8 mouse cellular contexts compared by ENCODE assay signal in genomic region chr4:123686368-123687024, GRCm38 (mm10). TPM values are rescaled to one million over a fixed set of nuclear protein-coding genes. Genes with fewer than 3 reads are reported as not detected.
DNase-seq lines count a peak whose midpoint lies in the region; ATAC-seq and TF ChIP-seq lines count a peak whose summit lies in the region.

No protein-coding gene starts in this region.

- H3K4me3 ChIP-seq in spleen, adult 2 months (ENCODE audit: extremely low read depth, insufficient read depth, insufficient read length): peak overlapping the region; percentile 42; the same call in 1 of the 2 replicates
- peak overlapping the region; percentile 90 for H3K4me3 ChIP-seq in forebrain, embryonic 16.5 days (replicated peaks; ENCODE audit: low read length)
- peak overlapping the region; percentile 76 for H3K4me3 ChIP-seq in kidney, postnatal 0 days (replicated peaks; ENCODE audit: low read depth, low read length)
- peak overlapping the region; percentile 87 for H3K4me3 ChIP-seq in neural tube, embryonic 12.5 days

- H3K27ac ChIP-seq in spleen, adult 2 months (ENCODE audit: insufficient read depth, low read length): no peak overlapping the region
- H3K27ac ChIP-seq in forebrain, embryonic 16.5 days (ENCODE audit: low read length): peak overlapping the region; percentile 89
- peak overlapping the region; percentile 31; the same call in 1 of the 2 replicates for H3K27ac ChIP-seq in kidney, postnatal 0 days
- peak overlapping the region; percentile 75 for H3K27ac ChIP-seq in neural tube, embryonic 12.5 days

- no peak for TF ChIP-seq CTCF in spleen, adult 2 months (IDR thresholded peaks at IDR 0.05; ENCODE audit: extremely low read depth, insufficient read depth, insufficient read length, insufficient replicate concordance)
- no peak for TF ChIP-seq CTCF in kidney, postnatal 0 days (IDR thresholded peaks at IDR 0.05; ENCODE audit: low read depth)

- H3K9ac ChIP-seq in forebrain, embryonic 16.5 days (replicated peaks; ENCODE audit: low read depth, low read length): peak overlapping the region; percentile 98
- peak overlapping the region; percentile 79 for H3K9ac ChIP-seq in kidney, postnatal 0 days (ENCODE audit: low read depth, low read length)
- peak overlapping the region; percentile 91 for H3K9ac ChIP-seq in neural tube, embryonic 12.5 days

- H3K27me3 ChIP-seq in spleen, adult 2 months (ENCODE audit: control insufficient read depth, insufficient read depth, low read length): peaks cover 16% of the 10 kb centered on the region
- H3K27me3 ChIP-seq in forebrain, embryonic 16.5 days (replicated peaks; ENCODE audit: control insufficient read depth, insufficient read depth, low read length): no peaks in the 10 kb centered on the region
- no peaks in the 10 kb centered on the region for H3K27me3 ChIP-seq in kidney, postnatal 0 days (ENCODE audit: insufficient read depth, low read length)
- no peaks in the 10 kb centered on the region for H3K27me3 ChIP-seq in neural tube, embryonic 12.5 days (replicated peaks)

- WGBS in spleen, adult 2 months: 2% methylated on average over 49 of the region's 56 CpGs
- under 1% methylated on average over 56 of the region's 56 CpGs for whole genome bisulfite sequencing in forebrain, embryonic 16.5 days
- WGBS in kidney, postnatal 0 days: under 1% methylated on average over 51 of the region's 56 CpGs
- WGBS in neural tube, embryonic 12.5 days: under 1% methylated on average over 56 of the region's 56 CpGs

- H3K9me3 ChIP-seq in forebrain, embryonic 16.5 days (ENCODE audit: control insufficient read depth, low read length): no peaks in the 10 kb centered on the region
- H3K9me3 ChIP-seq in kidney, postnatal 0 days (replicated peaks; ENCODE audit: low read length): no peaks in the 10 kb centered on the region
- H3K9me3 ChIP-seq in neural tube, embryonic 12.5 days: no peaks in the 10 kb centered on the region

- ATAC-seq in forebrain, embryonic 16.5 days: peak; percentile 47
- peak; percentile 58 for ATAC-seq in kidney, postnatal 0 days (replicated peaks; ENCODE audit: low FRiP score, low read depth)
- peak; percentile 59 for ATAC-seq in neural tube, embryonic 12.5 days (ENCODE audit: low FRiP score, low read depth)

- H3K4me1 ChIP-seq in spleen, adult 2 months (ENCODE audit: control insufficient read depth, insufficient read depth, insufficient read length): peaks cover 5% of the 10 kb centered on the region; the same call in 1 of the 2 replicates
- H3K4me1 ChIP-seq in forebrain, embryonic 16.5 days (replicated peaks; ENCODE audit: control insufficient read depth, insufficient read depth, low read length): peaks cover 21% of the 10 kb centered on the region
- 0 out of 2 replicates have a peak, but pooled peaks cover 5% of the 10 kb centered on the region for H3K4me1 ChIP-seq in kidney, postnatal 0 days (replicated peaks; ENCODE audit: insufficient read depth, low read length)
- H3K4me1 ChIP-seq in neural tube, embryonic 12.5 days: peaks cover 25% of the 10 kb centered on the region

- DNase-seq in embryo, embryonic 10 days (ENCODE audit: low spot score): peak; percentile 18
- DNase-seq in embryo, embryonic 9.5 days (ENCODE audit: extremely low spot score): no peak
- DNase-seq in spleen, adult 2 months (ENCODE audit: low read depth in 1 of 2, low spot score in 2 of 2): no peak
- DNase-seq in spleen, postnatal 14 days (ENCODE audit: low spot score in 2 of 2): no peak
- DNase-seq in kidney, postnatal 0 days (ENCODE audit: low spot score): no peak
- no peak for DNase-seq in natural killer cell, adult 2 months (ENCODE audit: low spot score in 2 of 2)

- H3K36me3 ChIP-seq in spleen, adult 2 months (ENCODE audit: control insufficient read depth, insufficient read depth, low read length): no peaks in the 10 kb centered on the region
- no peaks in the 10 kb centered on the region for H3K36me3 ChIP-seq in forebrain, embryonic 16.5 days (ENCODE audit: control insufficient read depth, insufficient read depth)
- no peaks in the 10 kb centered on the region for H3K36me3 ChIP-seq in kidney, postnatal 0 days (ENCODE audit: insufficient read depth, low read length)
- peaks cover 7% of the 10 kb centered on the region; the same call in 1 of the 2 replicates for H3K36me3 ChIP-seq in neural tube, embryonic 12.5 days

- H3K4me2 ChIP-seq in forebrain, embryonic 16.5 days (ENCODE audit: low read length): peak overlapping the region; percentile 67
- H3K4me2 ChIP-seq in kidney, postnatal 0 days (ENCODE audit: low read length): peak overlapping the region; percentile 100
- peak overlapping the region; percentile 99 for H3K4me2 ChIP-seq in neural tube, embryonic 12.5 days (replicated peaks)

- TF ChIP-seq POLR2A in spleen, adult 2 months (IDR thresholded peaks at IDR 0.05; ENCODE audit: low read depth, low read length): no peak

RNA-seq across cellular contexts. Expression of gene Macf1, which starts 2.3 kb away (rescaled TPM):
- polyA plus RNA-seq in spleen, adult 2 months (2012; rRNA removed): 131 and 142 TPM in 2 replicates
- polyA plus RNA-seq in forebrain, embryonic 16.5 days (2015; fragmentation: Nextera tagmentation; extraction: Ambion mirVana): 75.0 and 82.9 TPM in 2 replicates
- polyA plus RNA-seq in kidney, postnatal 0 days (2015; fragmentation: Nextera tagmentation; extraction: Ambion mirVana): 33.8 and 36.9 TPM in 2 replicates
- polyA plus RNA-seq in neural tube, embryonic 12.5 days (2016; fragmentation: Nextera tagmentation; extraction: Ambion mirVana): 61.8 and 62.7 TPM in 2 replicates

RNA-seq across cellular contexts. Expression of gene Ndufs5, which starts 31.5 kb away (rescaled TPM):
- 10.4 and 20.3 TPM in 2 replicates for polyA plus RNA-seq in spleen, adult 2 months (2012; rRNA removed)
- polyA plus RNA-seq in forebrain, embryonic 16.5 days (2015; fragmentation: Nextera tagmentation; extraction: Ambion mirVana): 348 and 362 TPM in 2 replicates
- 456 and 482 TPM in 2 replicates for polyA plus RNA-seq in kidney, postnatal 0 days (2015; fragmentation: Nextera tagmentation; extraction: Ambion mirVana)
- 377 and 387 TPM in 2 replicates for polyA plus RNA-seq in neural tube, embryonic 12.5 days (2016; fragmentation: Nextera tagmentation; extraction: Ambion mirVana)

Comparison
In these comparisons a context has a peak if more than half of its experiments do, and no peak if none do; other contexts are left out.
1. RNA of gene Ndufs5, which starts 31.5 kb away (polyA plus RNA-seq): 456 to 482 TPM in kidney, postnatal 0 days, 377 to 387 TPM in neural tube, embryonic 12.5 days and 348 to 362 TPM in forebrain, embryonic 16.5 days; 10.4 to 20.3 TPM in spleen, adult 2 months; every median in the first group is over 10 times any median in the second.
2. Peak in every context shown above with its lines, with median percentiles within 50 percentile points of each other: H3K4me3 ChIP-seq, ATAC-seq, H3K4me2 ChIP-seq and H3K9ac ChIP-seq.